Mouse (Mus musculus) layer of hippocampus, adult 9-11 months (tissue): ENCODE measurements at regions not wholly inside any gene's neighbourhood (a gene's known extent, or its start where the extent isn't known, plus 50 kb on each side); places are given as distances from the start of the nearest gene placed in this dataset.
"Not testable (repeated sequence)": the region's sequence is repeated elsewhere in the genome, so short reads cannot be mapped to it uniquely, and the experiment has no call there.

Source experiments
- DNase-seq: peaks from one replicate; pipeline ENCODE4 v3.0.0; 2022

- DNase-seq: peak; percentile 70
Measured at GRCm38 (mm10) chr10:84229224-84229921, 211.0 kb downstream of the Nuak1 start.

- peak; percentile 30 for DNase-seq
Measured at GRCm38 (mm10) chr10:84230011-84230781, 210.2 kb downstream of the Nuak1 start.

- no peak for DNase-seq
Measured at GRCm38 (mm10) chr10:84235006-84235405, 205.4 kb downstream of the Nuak1 start.

GRCm38 (mm10) chr10:84236236-84236635 lies 204.2 kb downstream of the Nuak1 start:
- no peak for DNase-seq

GRCm38 (mm10) chr10:84238279-84238963 lies 202.0 kb downstream of the Nuak1 start:
- DNase-seq: peak; percentile 15

GRCm38 (mm10) chr10:84243283-84243682 lies 197.1 kb downstream of the Nuak1 start:
- DNase-seq: no peak

DNA sequence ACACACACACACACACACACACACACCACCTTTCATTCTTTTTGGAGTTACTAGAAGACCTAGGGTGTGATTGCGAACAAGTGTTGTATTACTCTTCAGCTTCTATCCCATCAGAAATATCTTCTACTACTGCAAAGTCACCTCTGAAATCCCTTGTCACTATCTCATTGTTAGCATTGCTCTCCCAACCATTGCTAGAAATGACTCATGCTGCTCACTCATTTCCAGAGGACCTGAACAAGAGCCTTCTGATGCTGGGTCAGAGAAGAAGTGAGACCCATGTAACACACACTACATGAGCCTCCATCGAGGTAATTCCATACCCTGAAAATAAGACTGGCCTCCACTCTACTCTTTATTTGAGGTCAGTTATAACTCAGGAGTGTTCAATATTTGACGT lies 191.1 kb downstream of the Nuak1 start:
- no peak for DNase-seq

- no peak for DNase-seq
Measured at GRCm38 (mm10) chr10:84260931-84261650, 179.3 kb downstream of the Nuak1 start.

- no peak for DNase-seq
Measured at GRCm38 (mm10) chr10:84262943-84263342, 177.5 kb downstream of the Nuak1 start.

DNA sequence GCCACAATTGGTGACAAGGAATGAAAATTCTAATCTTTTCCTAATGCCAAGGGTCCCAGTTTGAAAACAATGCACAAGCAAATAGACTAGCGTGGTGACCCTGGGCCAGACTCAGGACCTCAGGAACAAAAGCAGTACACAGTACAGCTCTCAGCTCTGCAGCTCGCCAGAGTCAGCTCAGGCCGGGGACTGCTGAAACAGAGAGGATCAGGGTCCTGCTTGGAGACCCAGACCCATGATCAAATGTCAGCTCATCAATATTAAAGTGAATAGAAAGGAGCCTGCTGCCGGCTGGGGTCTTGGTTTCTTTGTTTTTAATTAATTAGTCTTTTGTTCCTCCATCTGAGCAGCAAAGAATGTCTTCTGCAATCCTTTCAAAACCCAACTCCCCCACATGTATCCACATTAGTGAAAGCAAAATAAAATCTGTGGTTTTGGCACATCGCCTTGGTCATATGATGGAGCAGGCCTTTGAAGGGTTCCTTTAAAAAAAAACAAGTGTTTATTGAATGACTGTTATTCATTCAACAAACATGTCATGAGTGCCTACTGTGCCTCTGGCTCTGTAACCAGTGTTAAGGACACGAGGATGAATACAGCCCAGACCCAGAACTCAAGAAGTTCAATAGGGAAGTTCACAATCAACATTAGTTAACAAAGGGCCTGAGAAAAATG lies 154.4 kb downstream of the Nuak1 start:
- peak; percentile 65 for DNase-seq

DNA sequence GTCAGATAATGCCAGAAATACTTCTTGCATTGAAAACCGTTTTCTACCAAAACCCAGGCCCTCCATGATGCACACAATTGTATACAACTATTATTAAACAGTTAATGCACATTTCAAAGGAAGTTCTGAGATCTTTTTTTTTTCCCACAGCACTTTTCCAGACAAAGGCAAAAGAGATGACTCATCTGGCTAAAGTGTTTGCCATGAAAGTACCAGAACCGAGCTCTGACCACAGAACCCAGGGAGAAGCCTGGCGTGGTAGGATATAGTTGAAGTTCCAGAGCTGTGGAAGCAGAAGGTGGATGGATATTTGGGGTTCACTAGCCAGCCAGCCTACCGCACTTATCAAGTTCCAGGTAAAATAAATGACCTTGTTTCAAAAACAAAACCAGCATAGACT lies 146.0 kb downstream of the Nuak1 start:
- DNase-seq: no peak

- no peak for DNase-seq
Measured at GRCm38 (mm10) chr10:84296168-84296567, 144.2 kb downstream of the Nuak1 start.

DNA sequence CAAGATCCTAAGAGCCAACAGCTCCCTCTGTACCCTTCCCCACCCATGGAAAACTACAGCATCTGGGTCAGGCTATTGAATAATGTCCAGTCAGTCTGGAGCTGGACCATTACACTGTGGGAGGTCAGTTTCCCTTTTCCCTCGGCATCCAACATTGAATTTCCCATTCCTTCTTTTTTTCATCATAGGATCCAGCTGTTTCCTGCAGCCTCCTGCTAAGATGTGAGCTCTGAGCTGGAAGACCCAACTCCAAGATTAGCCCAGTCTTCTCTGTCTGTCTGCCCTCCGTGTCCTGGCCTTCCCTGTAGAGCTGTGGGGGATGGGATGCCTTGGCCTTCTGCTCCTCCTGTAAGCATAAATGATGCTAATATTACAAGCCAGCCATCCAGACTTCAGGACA lies 138.8 kb downstream of the Nuak1 start:
- no peak for DNase-seq

DNA sequence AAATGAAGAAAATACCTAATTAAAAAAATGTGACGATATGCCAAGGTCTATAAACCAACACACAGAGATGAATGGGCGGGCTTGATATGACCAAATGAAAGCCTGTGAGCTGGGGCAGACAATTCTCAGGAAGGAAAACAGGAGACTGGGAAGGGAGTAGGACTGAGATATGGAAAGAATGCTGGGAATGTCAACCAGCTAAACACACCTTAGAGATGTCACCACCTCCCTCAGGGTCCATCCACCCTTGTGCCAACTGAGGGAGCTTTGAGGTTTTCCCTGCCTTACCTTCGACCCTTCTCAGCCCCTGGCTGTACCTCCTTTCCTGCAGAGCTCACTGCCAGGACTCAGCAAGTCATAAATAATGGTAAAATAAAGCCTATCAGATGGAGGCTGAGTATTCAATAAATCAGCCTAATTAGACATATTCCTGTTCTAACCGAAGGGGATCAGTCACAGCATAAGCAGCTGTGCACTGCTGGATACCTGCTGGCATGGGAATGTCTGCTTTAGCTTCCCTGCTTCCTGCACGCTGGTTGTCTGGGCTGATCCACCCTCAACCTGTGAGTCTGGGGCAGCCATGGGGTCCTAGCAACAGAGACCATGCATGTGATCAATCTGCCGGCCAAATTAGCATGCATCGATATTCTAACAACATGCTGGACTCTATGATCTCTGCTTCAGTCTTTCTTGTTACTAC lies 137.4 kb downstream of the Nuak1 start:
- no peak for DNase-seq

- DNase-seq: not testable (repeated sequence)
Measured at GRCm38 (mm10) chr10:84308746-84309145, 131.7 kb downstream of the Nuak1 start.

- no peak for DNase-seq
Measured at GRCm38 (mm10) chr10:84310653-84311052, 129.7 kb downstream of the Nuak1 start.

- no peak for DNase-seq
Measured at GRCm38 (mm10) chr10:84312656-84313055, 127.7 kb downstream of the Nuak1 start.

- DNase-seq: no peak
Measured at GRCm38 (mm10) chr10:84316857-84317256, 123.5 kb downstream of the Nuak1 start.

GRCm38 (mm10) chr10:84317960-84318359 lies 122.4 kb downstream of the Nuak1 start:
- DNase-seq: no peak
